Mouse (Mus musculus): Measurements from ENCODE around the gene Tmem259.
"Not testable (repeated sequence)": the region's sequence is repeated elsewhere in the genome, so short reads cannot be mapped to it uniquely, and the experiment has no call there.

DNA sequence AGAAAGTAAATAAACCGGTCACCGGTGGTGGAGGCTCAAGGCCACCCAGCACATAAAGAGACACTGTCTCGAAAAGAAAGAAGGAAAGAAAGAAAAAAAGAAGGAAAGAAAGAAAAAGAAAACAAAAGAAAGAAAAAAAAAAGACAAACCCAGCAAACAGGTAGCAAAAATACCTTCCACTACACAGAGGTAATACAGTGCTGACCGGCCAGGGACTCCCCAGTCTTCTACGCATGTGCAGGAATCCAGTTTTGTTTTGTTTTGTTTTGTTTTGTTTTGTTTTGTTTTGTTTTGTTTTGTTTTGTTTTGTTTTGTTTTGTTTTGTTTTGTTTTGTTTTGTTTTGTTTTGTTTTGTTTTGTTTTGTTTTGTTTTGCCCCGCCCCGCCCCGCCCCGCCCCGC is 24.7 kb downstream of the Tmem259 start:
- not testable (repeated sequence) for TF ChIP-seq CTCF (conservative IDR thresholded peaks at IDR 0.05; ENCODE audit: low read length); NANOG (IDR thresholded peaks at IDR 0.05; ENCODE audit: borderline replicate concordance, low read length); POU5F1 (IDR thresholded peaks at IDR 0.05; ENCODE audit: borderline replicate concordance, low read length)
